In genomic region chr11:79650359-79650835, GRCm38 (mm10) we compare ENCODE assay signal across 10 mouse cellular contexts. TPM values are rescaled to one million over a fixed set of nuclear protein-coding genes. Genes with fewer than 3 reads are reported as not detected.
A peak's percentile ranks its signal among the peaks of the same experiment; 100 is the strongest.
DNase-seq lines count a peak whose midpoint lies in the region; ATAC-seq and TF ChIP-seq lines count a peak whose summit lies in the region.
"Had no signal": no experiment of that assay in that cellular context is flagged by ENCODE, and none has a peak within 500 bp of the region (broad histone marks: within the 10 kb centered on the region; RNA-seq: fewer than 3 reads in every experiment).

No protein-coding gene starts in this region.

- H3K36me3 ChIP-seq in forebrain, embryonic 12.5 days (replicated peaks) = no peaks in the 10 kb centered on the region
- no peaks in the 10 kb centered on the region for H3K36me3 ChIP-seq in limb, embryonic 14.5 days (ENCODE audit: control insufficient read depth, insufficient read depth, low read length)
- H3K36me3 ChIP-seq: liver, embryonic 13.5 days had no signal

- no peak for TF ChIP-seq CTCF in brain, embryonic 14.5 days (IDR thresholded peaks at IDR 0.05; ENCODE audit: borderline replicate concordance, extremely low read depth, insufficient read depth, insufficient read length)

- no peaks in the 10 kb centered on the region for H3K27me3 ChIP-seq in forebrain, embryonic 12.5 days
- no peaks in the 10 kb centered on the region for H3K27me3 ChIP-seq in limb, embryonic 14.5 days (ENCODE audit: control insufficient read depth, insufficient read depth, low read length)

- H3K4me2 ChIP-seq in forebrain, embryonic 12.5 days = no peak overlapping the region
- no peak overlapping the region for H3K4me2 ChIP-seq in limb, embryonic 14.5 days (replicated peaks; ENCODE audit: low read depth, low read length, severe bottlenecking)
- H3K4me2 ChIP-seq: liver, embryonic 13.5 days had no signal

- peak; percentile 70 for DNase-seq in layer of hippocampus, adult 9-11 months
- DNase-seq in layer of hippocampus, adult 11-12 months (ENCODE audit: low spot score) = no peak
- peak; percentile 66 for DNase-seq in brain, embryonic 14.5 days (ENCODE audit: low read depth)
- DNase-seq in limb, embryonic 14.5 days (ENCODE audit: low spot score) = peak; percentile 54
- no peak for DNase-seq in adrenal gland, adult (ENCODE audit: inconsistent age in 2 of 2, low spot score in 1 of 2)
- DNase-seq in kidney, postnatal 14 days = no peak
- DNase-seq: gastrocnemius, postnatal 14 days; liver, embryonic 13.5 days had no signal

- TF ChIP-seq POLR2A in brain, embryonic 14.5 days (IDR thresholded peaks at IDR 0.05; ENCODE audit: borderline replicate concordance, extremely low read depth, insufficient read depth, insufficient read length, poor library complexity, severe bottlenecking) = no peak
- TF ChIP-seq POLR2A in limb, embryonic 14.5 days (IDR thresholded peaks at IDR 0.05; ENCODE audit: borderline replicate concordance, extremely low read depth, insufficient read depth, insufficient read length) = no peak

- H3K4me1 ChIP-seq in forebrain, embryonic 12.5 days = peaks cover 54% of the 10 kb centered on the region
- H3K4me1 ChIP-seq in limb, embryonic 14.5 days (ENCODE audit: control insufficient read depth, insufficient read depth, low read length) = peaks cover 55% of the 10 kb centered on the region

- peak overlapping the region; percentile 66 for H3K27ac ChIP-seq in forebrain, embryonic 12.5 days
- H3K27ac ChIP-seq in limb, embryonic 14.5 days (replicated peaks; ENCODE audit: low read depth, low read length) = peak overlapping the region; percentile 77
- H3K27ac ChIP-seq: liver, embryonic 13.5 days had no signal

- H3K4me3 ChIP-seq in forebrain, embryonic 12.5 days (replicated peaks) = no peak overlapping the region
- no peak overlapping the region for H3K4me3 ChIP-seq in limb, embryonic 14.5 days (replicated peaks; ENCODE audit: low read length)
- H3K4me3 ChIP-seq: liver, embryonic 13.5 days had no signal

- 0 out of 2 replicates have a peak overlapping the region, but pooled peaks have one; percentile 21 for H3K9ac ChIP-seq in forebrain, embryonic 12.5 days
- H3K9ac ChIP-seq in limb, embryonic 14.5 days (ENCODE audit: low read depth, low read length, severe bottlenecking) = no peak overlapping the region
- H3K9ac ChIP-seq: liver, embryonic 13.5 days had no signal

- 45% methylated on average over 5 of the region's 5 CpGs for WGBS in forebrain, embryonic 12.5 days
- WGBS in limb, embryonic 14.5 days = 53% methylated on average over 5 of the region's 5 CpGs

- H3K9me3 ChIP-seq in forebrain, embryonic 12.5 days = no peaks in the 10 kb centered on the region
- H3K9me3 ChIP-seq in limb, embryonic 14.5 days (ENCODE audit: control insufficient read depth, low read length) = no peaks in the 10 kb centered on the region
- H3K9me3 ChIP-seq: liver, embryonic 13.5 days had no signal

- no peak for ATAC-seq in forebrain, embryonic 12.5 days (ENCODE audit: low FRiP score)
- ATAC-seq in limb, embryonic 14.5 days (ENCODE audit: low FRiP score, low read depth) = peak; percentile 64
- no peak for ATAC-seq in inflammation-experienced regulatory T-cells, adult 6 months

RNA-seq across cellular contexts. Expression of gene Rab11fip4, which starts 59.4 kb away (rescaled TPM):
- 39.5 and 55.0 TPM in 2 replicates for polyA plus RNA-seq in brain, embryonic 14.5 days (2012; rRNA removed)
- polyA plus RNA-seq in forebrain, embryonic 12.5 days (2016; fragmentation: Nextera tagmentation; extraction: Ambion mirVana) = 25.6 and 26.8 TPM in 2 replicates
- polyA plus RNA-seq in limb, embryonic 14.5 days (2012; rRNA removed) = 16.4 and 23.3 TPM in 2 replicates
- polyA plus RNA-seq in limb, embryonic 14.5 days (2014; fragmentation: Nextera tagmentation; extraction: Ambion mirVana) = 7.4 and 8.4 TPM in 2 replicates
- polyA plus RNA-seq in inflammation-experienced regulatory T-cells, adult 6 months (2017; shearing (Covaris generic)) = 10 to 100 TPM; 10.3 to 14.3 (median 12.6) TPM

Comparison
In these comparisons a context has a peak if more than half of its experiments do, and no peak if none do; other contexts are left out.
1. DNase-seq: peak in layer of hippocampus, adult 9-11 months (single experiment), brain, embryonic 14.5 days (single experiment) and limb, embryonic 14.5 days (single experiment); none in layer of hippocampus, adult 11-12 months (single experiment), adrenal gland, adult (0 of 2) and kidney, postnatal 14 days (single experiment).